Mouse (Mus musculus) G1E (cell line): ENCODE data around the gene Dhx8.

Experiments
- CTCF ChIP-seq: IDR thresholded peaks from 2 replicates; pipeline ENCODE4 v1.5.1; 2012; ENCODE audit warnings: low read depth, low read length, inconsistent platforms, mixed read lengths
- GATA1 ChIP-seq: IDR thresholded peaks from 2 replicates; pipeline ENCODE4 v1.6.1; 2012; ENCODE audit warnings: borderline replicate concordance, low read length, inconsistent platforms, mixed read lengths
- TAL1 ChIP-seq: conservative IDR thresholded peaks from 2 replicates; pipeline ENCODE4 v1.6.1; 2012; ENCODE audit warnings: low read depth, low read length, inconsistent platforms, mixed read lengths

DNA sequence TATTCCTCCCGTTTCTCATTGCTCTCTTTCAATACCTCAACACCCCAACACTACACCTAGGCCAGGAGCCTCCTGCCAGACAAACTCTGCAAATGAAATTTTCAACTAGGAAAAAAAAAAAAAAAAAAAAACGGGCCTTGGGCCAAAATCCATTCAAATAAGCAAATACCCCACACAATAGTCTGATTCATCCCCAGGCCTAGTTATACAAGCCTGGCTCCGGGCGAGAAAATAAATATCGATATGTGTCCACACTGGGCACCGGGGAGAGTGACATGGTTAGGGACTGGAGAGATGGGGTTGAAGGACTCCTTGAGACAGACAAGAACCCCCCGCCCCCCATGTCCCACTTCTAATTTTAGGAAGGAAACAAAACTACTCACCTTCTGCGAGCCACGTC is 50.9 kb downstream of the Dhx8 start:
- TF ChIP-seq CTCF (no peak), TAL1 (no peak), GATA1 (no peak)
